Mouse (Mus musculus) monocyte, adult 5-6 weeks (primary cell): ENCODE data around the gene Slc1a3. TPM values are rescaled to one million over a fixed set of nuclear protein-coding genes. Genes with fewer than 3 reads are reported as not detected.

Experiments
- ATAC-seq: fragments of 153-309, 156-312 bp; replicated peaks from 2 replicates; pipeline ENCODE4 v1.8.0; 2017; ENCODE audit warnings: mild to moderate bottlenecking; ENCODE audit not compliant: low TSS enrichment, insufficient number of reproducible peaks, severe bottlenecking, poor library complexity, low FRiP score
- total RNA-seq: library from RNA; stranded (forward); fragments of 200-1000, 200-491, 200-594 nt; gene quantifications from 3 replicates; pipeline ENCODE4 v1.2.3, GENCODE M21; 2017

Slc1a3 gene
- total RNA-seq, 1 experiment from 2014 or later, result 0.38 TPM

GRCm38 (mm10) chr15:8628150-8628549 is 82.4 kb downstream of the Slc1a3 start:
- ATAC-seq, result no peak

GRCm38 (mm10) chr15:8627097-8627537 is 83.4 kb downstream of the Slc1a3 start:
- ATAC-seq, result peak; percentile 73

GRCm38 (mm10) chr15:8625370-8625769 is 85.2 kb downstream of the Slc1a3 start:
- ATAC-seq, result peak; percentile 41

GRCm38 (mm10) chr15:8623879-8624278 is 86.7 kb downstream of the Slc1a3 start:
- no peak for ATAC-seq

GRCm38 (mm10) chr15:8619479-8620026 is 91.0 kb downstream of the Slc1a3 start:
- ATAC-seq, result no peak

GRCm38 (mm10) chr15:8616290-8616689 is 94.3 kb downstream of the Slc1a3 start:
- ATAC-seq, result no peak

- no peak for ATAC-seq
These were observed 94.9 kb downstream of the Slc1a3 start for GRCm38 (mm10) chr15:8615511-8616224.

GRCm38 (mm10) chr15:8614701-8615100 is 95.9 kb downstream of the Slc1a3 start:
- ATAC-seq, result no peak

GRCm38 (mm10) chr15:8605538-8606188 is 104.9 kb downstream of the Slc1a3 start:
- ATAC-seq, result no peak

- no peak for ATAC-seq
These were observed 108.2 kb downstream of the Slc1a3 start for GRCm38 (mm10) chr15:8602362-8602761.

- no peak for ATAC-seq
These were observed 109.0 kb downstream of the Slc1a3 start for GRCm38 (mm10) chr15:8601312-8602146.

- no peak for ATAC-seq
These were observed 114.1 kb downstream of the Slc1a3 start for GRCm38 (mm10) chr15:8596375-8596900.

GRCm38 (mm10) chr15:8595226-8595625 is 115.3 kb downstream of the Slc1a3 start:
- ATAC-seq, result no peak

GRCm38 (mm10) chr15:8589503-8590116 is 121.0 kb downstream of the Slc1a3 start:
- ATAC-seq, result peak; percentile 78

- no peak for ATAC-seq
These were observed 122.5 kb downstream of the Slc1a3 start for GRCm38 (mm10) chr15:8588065-8588464.

- no peak for ATAC-seq
These were observed 123.7 kb downstream of the Slc1a3 start for GRCm38 (mm10) chr15:8586822-8587281.
